Mouse (Mus musculus) liver, postnatal 0 days (tissue): ENCODE results near the gene Fnd3c2. TPM values are rescaled to one million over a fixed set of nuclear protein-coding genes. Genes with fewer than 3 reads are reported as not detected.
A peak's percentile ranks its signal among the peaks of the same experiment; 100 is the strongest.

Experiments
- ATAC-seq: fragments of 200-750 bp; cut with Nextera tagmentation; 2 replicates; pipeline ENCODE4 v1.8.0; 2017; ENCODE audit warnings: mild to moderate bottlenecking, moderate library complexity
- DNase-seq: peaks from one replicate; pipeline ENCODE4 v3.0.0-alpha.2; 2016
- H3K27ac ChIP-seq: fragments of 300-500 bp; sonication (generic); 2 replicates; pipeline ENCODE4 v1.5.1; 2014; ENCODE audit warnings: antibody characterized with exemption, moderate library complexity, mild to moderate bottlenecking, low read depth
- H3K27me3 ChIP-seq: fragments of 300-500 bp; sonication (generic); 2 replicates; pipeline ENCODE4 v1.6.1; 2014; ENCODE audit warnings: low read length, control low read depth, mixed read lengths; ENCODE audit not compliant: insufficient read depth
- H3K36me3 ChIP-seq: fragments of 300-500 bp; sonication (generic); replicated peaks from 2 replicates; pipeline ENCODE4 v1.6.1; 2014; ENCODE audit warnings: mild to moderate bottlenecking, control low read depth, low read length, moderate library complexity, mixed read lengths; ENCODE audit not compliant: insufficient read depth
- H3K4me1 ChIP-seq: fragments of 300-500 bp; sonication (generic); 2 replicates; pipeline ENCODE4 v1.6.1; 2014; ENCODE audit warnings: antibody characterized with exemption, mild to moderate bottlenecking, control low read depth; ENCODE audit not compliant: insufficient read depth
- H3K4me2 ChIP-seq: fragments of 300-500 bp; sonication (generic); 2 replicates; pipeline ENCODE4 v1.6.1; 2014; ENCODE audit warnings: low read depth, mild to moderate bottlenecking, low read length, moderate library complexity, mixed read lengths
- H3K4me3 ChIP-seq: fragments of 300-500 bp; sonication (generic); 2 replicates; pipeline ENCODE4 v1.5.1; 2014; ENCODE audit warnings: low read depth, low read length
- H3K9ac ChIP-seq: fragments of 300-500 bp; sonication (generic); replicated peaks from 2 replicates; pipeline ENCODE4 v1.6.1; 2014; ENCODE audit warnings: mild to moderate bottlenecking, moderate library complexity
- H3K9me3 ChIP-seq: fragments of 300-500 bp; sonication (generic); 2 replicates; pipeline ENCODE4 v1.6.1; 2016; ENCODE audit warnings: mild to moderate bottlenecking, control low read depth, low read length, mixed read lengths
- CTCF ChIP-seq: sonication (generic); IDR thresholded peaks from 2 replicates; pipeline ENCODE4 v1.5.1; 2016; ENCODE audit warnings: antibody characterized with exemption, low read depth
- EP300 ChIP-seq: IDR thresholded peaks from 2 replicates; pipeline ENCODE4 v1.6.1; 2016; ENCODE audit warnings: antibody characterized with exemption, low read depth, mild to moderate bottlenecking
- WGBS: fragments of 180-500 bp; shearing (Covaris S2); extraction: QIAGEN DNeasy Blood & Tissue Kit; methylation state at CpG from one replicate; pipeline ENCODE4 v1.1.7; 2014; ENCODE audit not compliant: insufficient replicate concordance; 5-methylcytosine and 5-hydroxymethylcytosine counted together
- polyA plus RNA-seq: library from polyadenylated mRNA; unstranded; fragments of >200 nt; fragmentation: Nextera tagmentation; extraction: Ambion mirVana; gene quantifications from 2 replicates; pipeline ENCODE4 v1.2.1, GENCODE M21; 2015

Gene Fnd3c2
- polyA plus RNA-seq, 1 experiment from 2014 or later, result not detected

DNA sequence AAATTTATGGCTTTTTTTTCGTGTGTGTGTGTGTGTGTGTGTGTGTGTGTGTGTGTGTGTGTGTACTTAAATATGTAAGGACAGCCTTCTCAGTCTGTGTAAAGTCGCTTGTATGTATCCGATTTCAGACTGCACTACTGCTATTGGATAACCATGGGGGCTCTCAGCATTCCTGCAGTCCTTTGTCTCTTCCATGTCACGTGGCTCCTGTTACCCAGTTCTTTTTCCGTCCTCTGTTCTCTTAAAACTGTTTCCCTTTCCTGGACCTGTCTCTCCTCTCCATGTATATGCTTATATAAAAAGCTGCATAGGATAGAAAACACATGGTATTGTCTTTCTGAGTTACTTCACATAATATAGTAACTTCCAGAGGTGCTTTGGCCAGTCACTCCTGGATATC, 69.5 kb downstream of the Fnd3c2 start:
- TF ChIP-seq EP300 (no peak), CTCF (no peak)
- Histone ChIP-seq H3K4me3 (no peak overlapping the region), H3K4me1 (peaks cover 8% of the 10 kb centered on the region), H3K9me3 (no peaks in the 10 kb centered on the region), H3K9ac (no peak overlapping the region), H3K36me3 (no peaks in the 10 kb centered on the region), H3K27me3 (no peaks in the 10 kb centered on the region), H3K27ac (peak overlapping the region; percentile 66), H3K4me2 (0 out of 2 replicates have a peak overlapping the region, but pooled peaks have one; percentile 72)
- ATAC-seq (no peak), DNase-seq (no peak)
- 48% methylated on average over 5 of the region's 5 CpGs for WGBS

Other genes with a start within 250 kb of the Fnd3c2 start
- 21.7 and 22.3 TPM in 2 replicates for gene Magt1, start 243.5 kb downstream of the Fnd3c2 start, polyA plus RNA-seq
- gene Cox7b, start 239.7 kb downstream of the Fnd3c2 start, polyA plus RNA-seq, result 537 and 543 TPM in 2 replicates
- gene Atp7a, start 228.1 kb downstream of the Fnd3c2 start, polyA plus RNA-seq, result 3.1 and 4.9 TPM in 2 replicates
- 1.2 and 1.5 TPM in 2 replicates for gene Tlr13, start 112.2 kb downstream of the Fnd3c2 start, polyA plus RNA-seq
- gene Pgk1, start 68.3 kb downstream of the Fnd3c2 start, polyA plus RNA-seq, result 192 and 201 TPM in 2 replicates
- gene Taf9b, start 34.2 kb downstream of the Fnd3c2 start, polyA plus RNA-seq, result 2.4 and 2.5 TPM in 2 replicates
- gene Fndc3c1, start 230.0 kb upstream of the Fnd3c2 start, polyA plus RNA-seq, result 0.11 TPM in 1 of 2 replicates, not detected in the other